Mouse (Mus musculus) stomach, embryonic 14.5 days (tissue): ENCODE results near the gene Inpp4a. TPM values are rescaled to one million over a fixed set of nuclear protein-coding genes. Genes with fewer than 3 reads are reported as not detected.

ENCODE experiments used
- ATAC-seq: fragments of 200-750 bp; cut with Nextera tagmentation; 2 replicates; pipeline ENCODE4 v1.8.0; 2017; ENCODE audit warnings: low read depth, moderate TSS enrichment; ENCODE audit not compliant: insufficient number of reproducible peaks, insufficient read depth, low FRiP score
- H3K27ac ChIP-seq: fragments of 300-500 bp; sonication (generic); 2 replicates; pipeline ENCODE4 v1.5.1; 2014; ENCODE audit warnings: mild to moderate bottlenecking, low read length, moderate library complexity, mixed read lengths
- H3K27me3 ChIP-seq: fragments of 300-500 bp; sonication (generic); 2 replicates; pipeline ENCODE4 v1.6.1; 2014; ENCODE audit warnings: low read length, control low read depth, mixed read lengths; ENCODE audit not compliant: control insufficient read depth, insufficient read depth
- H3K36me3 ChIP-seq: fragments of 300-500 bp; sonication (generic); 2 replicates; pipeline ENCODE4 v1.6.1; 2014; ENCODE audit warnings: mild to moderate bottlenecking, control low read depth, low read length, moderate library complexity, mixed read lengths; ENCODE audit not compliant: control insufficient read depth, insufficient read depth
- H3K4me1 ChIP-seq: fragments of 300-500 bp; sonication (generic); 2 replicates; pipeline ENCODE4 v1.6.1; 2014; ENCODE audit warnings: low read length, control low read depth, mixed read lengths; ENCODE audit not compliant: control insufficient read depth, insufficient read depth
- H3K4me2 ChIP-seq: fragments of 300-500 bp; sonication (generic); replicated peaks from 2 replicates; pipeline ENCODE4 v1.6.1; 2014; ENCODE audit warnings: low read depth, low read length, control low read depth
- H3K4me3 ChIP-seq: fragments of 300-500 bp; sonication (generic); 2 replicates; pipeline ENCODE4 v1.5.1; 2014; ENCODE audit warnings: low read depth, low read length, control low read depth
- H3K9ac ChIP-seq: fragments of 300-500 bp; sonication (generic); replicated peaks from 2 replicates; pipeline ENCODE4 v1.6.1; 2014; ENCODE audit warnings: low read depth, mild to moderate bottlenecking, control low read depth, low read length, moderate library complexity, mixed read lengths
- H3K9me3 ChIP-seq: fragments of 300-500 bp; sonication (generic); 2 replicates; pipeline ENCODE4 v1.6.1; 2016; ENCODE audit warnings: low read depth, low read length, control low read depth; ENCODE audit not compliant: control insufficient read depth
- WGBS: fragments of 180-500 bp; shearing (Covaris S2); extraction: QIAGEN DNeasy Blood & Tissue Kit; methylation state at CpG from one replicate; pipeline ENCODE4 v1.1.7; 2014; 5-methylcytosine and 5-hydroxymethylcytosine counted together
- polyA plus RNA-seq: library from polyadenylated mRNA; unstranded; fragments of >200 nt; fragmentation: Nextera tagmentation; extraction: Ambion mirVana; gene quantifications from 2 replicates; pipeline ENCODE4 v1.2.1, GENCODE M21; 2014

The Inpp4a gene
- polyA plus RNA-seq, result 19.5 and 20.8 TPM in 2 replicates

- peak within 1 kb of the TSS; percentile 73; the same call in 1 of the 2 replicates for H3K9ac ChIP-seq
- H3K9me3 ChIP-seq, result no peaks in the 10 kb centered on the region
- peak; percentile 90 for ATAC-seq
- H3K4me3 ChIP-seq, result peak within 1 kb of the TSS; percentile 94
- WGBS, result under 1% methylated on average over 77 of the region's 77 CpGs
- H3K27ac ChIP-seq, result 0 out of 2 replicates have a peak within 1 kb of the TSS, but pooled peaks have one; percentile 4
- no peaks in the 10 kb centered on the region for H3K27me3 ChIP-seq
- H3K4me2 ChIP-seq, result peak within 1 kb of the TSS; percentile 68
- H3K4me1 ChIP-seq, result peaks cover 11% of the 10 kb centered on the region; the same call in 1 of the 2 replicates
- no peaks in the 10 kb centered on the region for H3K36me3 ChIP-seq
Observed at GRCm38 (mm10) chr1:37299540-37300491, at the start of gene Inpp4a. TSS of gene Inpp4a (plus strand) at chr1:37299865.

- peak; percentile 54; the same call in 1 of the 2 replicates for ATAC-seq
- no peaks in the 10 kb centered on the region for H3K36me3 ChIP-seq
- no peaks in the 10 kb centered on the region for H3K9me3 ChIP-seq
- H3K27me3 ChIP-seq, result no peaks in the 10 kb centered on the region
- 39% methylated on average over 5 of the region's 5 CpGs for WGBS
- H3K27ac ChIP-seq, result no peak overlapping the region
- no peak overlapping the region for H3K4me3 ChIP-seq
- no peak overlapping the region for H3K9ac ChIP-seq
- no peaks in the 10 kb centered on the region for H3K4me1 ChIP-seq
- H3K4me2 ChIP-seq, result no peak overlapping the region
Observed at GRCm38 (mm10) chr1:37250643-37251310, 48.9 kb upstream of the Inpp4a start.

GRCm38 (mm10) chr1:37258443-37258842 is 41.2 kb upstream of the Inpp4a start:
- H3K36me3 ChIP-seq, result no peaks in the 10 kb centered on the region
- H3K9ac ChIP-seq, result no peak overlapping the region
- no peak overlapping the region for H3K4me2 ChIP-seq
- no peak overlapping the region for H3K27ac ChIP-seq
- no peak overlapping the region for H3K4me3 ChIP-seq
- no peaks in the 10 kb centered on the region for H3K4me1 ChIP-seq
- no peaks in the 10 kb centered on the region for H3K9me3 ChIP-seq
- ATAC-seq, result no peak
- WGBS, result 92% methylated on average over 2 of the region's 2 CpGs
- H3K27me3 ChIP-seq, result no peaks in the 10 kb centered on the region

- no peak overlapping the region for H3K27ac ChIP-seq
- no peak overlapping the region for H3K9ac ChIP-seq
- no peak overlapping the region for H3K4me2 ChIP-seq
- H3K36me3 ChIP-seq, result no peaks in the 10 kb centered on the region
- no peaks in the 10 kb centered on the region for H3K9me3 ChIP-seq
- H3K4me1 ChIP-seq, result no peaks in the 10 kb centered on the region
- H3K27me3 ChIP-seq, result no peaks in the 10 kb centered on the region
- H3K4me3 ChIP-seq, result no peak overlapping the region
- ATAC-seq, result no peak
- WGBS, result 1% methylated on average over 7 of the region's 7 CpGs
Observed at GRCm38 (mm10) chr1:37272464-37272863, 27.2 kb upstream of the Inpp4a start.

- H3K9ac ChIP-seq, result no peak overlapping the region
- no peaks in the 10 kb centered on the region for H3K9me3 ChIP-seq
- no peaks in the 10 kb centered on the region for H3K4me1 ChIP-seq
- 80% methylated on average over 7 of the region's 7 CpGs for WGBS
- no peak overlapping the region for H3K4me3 ChIP-seq
- H3K27me3 ChIP-seq, result no peaks in the 10 kb centered on the region
- no peak overlapping the region for H3K27ac ChIP-seq
- no peak for ATAC-seq
- H3K36me3 ChIP-seq, result no peaks in the 10 kb centered on the region
- H3K4me2 ChIP-seq, result no peak overlapping the region
Observed at GRCm38 (mm10) chr1:37286556-37286955, 13.1 kb upstream of the Inpp4a start.

- Histone ChIP-seq H3K9me3 (no peaks in the 10 kb centered on the region), H3K9ac (no peak overlapping the region), H3K27me3 (no peaks in the 10 kb centered on the region), H3K36me3 (no peaks in the 10 kb centered on the region), H3K4me3 (no peak overlapping the region), H3K4me2 (no peak overlapping the region), H3K4me1 (no peaks in the 10 kb centered on the region), H3K27ac (no peak overlapping the region)
- no peak for ATAC-seq
- 81% methylated on average over 1 of the region's 1 CpGs for WGBS
Observed at GRCm38 (mm10) chr1:37287748-37288147, 11.9 kb upstream of the Inpp4a start.

- Histone ChIP-seq H3K4me3 (no peak overlapping the region), H3K9ac (no peak overlapping the region), H3K4me1 (no peaks in the 10 kb centered on the region), H3K27ac (no peak overlapping the region), H3K4me2 (no peak overlapping the region), H3K27me3 (no peaks in the 10 kb centered on the region), H3K36me3 (no peaks in the 10 kb centered on the region), H3K9me3 (no peaks in the 10 kb centered on the region)
- no peak for ATAC-seq
- 60% methylated on average over 11 of the region's 11 CpGs for WGBS
Observed at GRCm38 (mm10) chr1:37288181-37288935, 11.3 kb upstream of the Inpp4a start.

- Histone ChIP-seq H3K4me1 (no peaks in the 10 kb centered on the region), H3K9ac (no peak overlapping the region), H3K27me3 (no peaks in the 10 kb centered on the region), H3K9me3 (no peaks in the 10 kb centered on the region), H3K4me3 (no peak overlapping the region), H3K36me3 (no peaks in the 10 kb centered on the region), H3K4me2 (no peak overlapping the region), H3K27ac (no peak overlapping the region)
- WGBS, result 73% methylated on average over 7 of the region's 7 CpGs
- no peak for ATAC-seq
Observed at GRCm38 (mm10) chr1:37288941-37289340, 10.7 kb upstream of the Inpp4a start.
